Mouse (Mus musculus) inflammation-experienced regulatory T-cells, adult 6 months (primary cell): ENCODE data around the gene Cdc14b. TPM values are rescaled to one million over a fixed set of nuclear protein-coding genes. Genes with fewer than 3 reads are reported as not detected.
"Not testable (repeated sequence)": the region's sequence is repeated elsewhere in the genome, so short reads cannot be mapped to it uniquely, and the experiment has no call there.

Experiments
- ATAC-seq: one replicate; pipeline ENCODE4 v1.8.0; 2017
- polyA plus RNA-seq, 3 experiments: library from polyadenylated mRNA; unstranded; fragments of 100-300 nt; shearing (Covaris generic); gene quantifications; one replicate each; pipeline ENCODE4 v1.2.1; 2017

The Cdc14b gene
- polyA plus RNA-seq, 3 experiments from 2014 or later: 6.5 to 14.2 (median 9.1) TPM

- peak; percentile 47 for ATAC-seq
Observed at GRCm38 (mm10) chr13:64273891-64274844, 922 bp downstream of the Cdc14b start.

- ATAC-seq: no peak
Observed at GRCm38 (mm10) chr13:64273352-64273751, 1.7 kb downstream of the Cdc14b start.

- ATAC-seq: no peak
Observed at GRCm38 (mm10) chr13:64268384-64268783, 6.7 kb downstream of the Cdc14b start.

DNA sequence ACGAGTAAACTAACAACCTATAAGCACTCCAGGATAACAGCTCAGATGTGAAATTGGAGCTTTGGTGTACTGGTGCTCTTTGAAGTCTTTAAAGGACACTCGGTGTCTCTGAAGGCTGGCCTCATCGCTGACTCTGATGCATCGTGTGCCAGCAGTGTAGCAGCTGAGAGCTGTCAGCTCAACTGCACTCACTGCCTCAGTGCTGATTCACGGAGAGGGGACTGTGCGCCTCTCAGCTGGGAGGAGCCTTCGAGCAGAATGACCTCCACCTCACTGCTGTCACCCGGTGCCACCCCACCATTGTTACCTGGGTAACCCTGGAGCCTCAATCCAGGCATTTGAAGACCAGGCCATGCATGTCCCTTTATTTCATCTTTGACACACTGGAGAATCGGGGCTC lies 7.9 kb downstream of the Cdc14b start:
- ATAC-seq: no peak

DNA sequence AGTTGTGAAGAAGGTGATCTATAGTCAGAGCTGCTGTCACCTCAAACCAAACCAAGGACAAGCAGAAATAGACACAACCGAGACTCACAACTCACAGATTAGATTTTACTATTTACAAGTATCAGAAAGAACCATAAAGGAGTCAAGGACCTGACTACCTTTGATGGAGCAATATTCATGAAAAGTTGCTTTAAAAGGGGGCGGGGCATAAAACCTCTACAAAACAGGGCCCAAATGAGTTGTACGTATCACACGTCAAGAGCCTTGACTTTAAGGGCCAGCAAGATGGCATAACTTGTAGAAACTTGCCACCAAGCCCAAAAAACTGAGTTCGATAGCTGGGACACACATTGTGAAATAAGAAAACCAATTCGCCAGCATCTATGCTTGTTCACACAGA lies 10.5 kb downstream of the Cdc14b start:
- no peak for ATAC-seq

- ATAC-seq: no peak
Observed at GRCm38 (mm10) chr13:64259903-64260302, 15.2 kb downstream of the Cdc14b start.

GRCm38 (mm10) chr13:64258516-64258821 lies 16.6 kb downstream of the Cdc14b start:
- no peak for ATAC-seq

DNA sequence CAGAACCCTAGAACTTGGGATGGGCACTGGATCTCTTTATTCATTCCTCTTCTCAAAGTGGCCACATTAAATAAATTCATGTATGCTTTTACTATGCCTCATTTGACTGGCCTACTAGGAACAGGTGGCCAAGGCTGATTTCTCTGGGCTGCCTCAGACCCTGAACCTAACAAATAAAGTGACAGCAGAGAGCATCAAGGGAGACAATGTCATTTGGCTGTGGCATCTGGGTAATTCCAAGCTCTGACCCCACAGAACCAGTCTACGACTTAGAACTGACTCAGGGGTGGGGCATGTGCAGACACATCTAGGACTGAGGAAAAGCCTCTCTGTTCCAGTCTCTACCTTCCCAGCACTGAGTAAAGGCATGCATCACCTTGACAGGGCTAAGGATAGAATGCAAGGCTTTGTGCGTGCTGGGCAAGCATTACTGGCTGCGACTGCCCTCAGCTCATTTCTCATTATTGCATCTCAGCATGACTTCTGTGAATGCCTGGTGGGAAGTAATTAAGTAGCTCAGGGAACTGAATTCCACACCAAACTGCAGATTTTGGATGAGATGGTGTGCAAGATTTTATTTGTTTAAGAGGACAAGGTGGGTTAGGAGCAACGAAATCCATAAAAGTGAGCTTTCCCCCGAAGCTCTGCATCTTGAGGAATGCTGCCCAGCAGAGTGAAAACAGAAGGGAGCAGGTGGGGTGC lies 17.1 kb downstream of the Cdc14b start:
- no peak for ATAC-seq

DNA sequence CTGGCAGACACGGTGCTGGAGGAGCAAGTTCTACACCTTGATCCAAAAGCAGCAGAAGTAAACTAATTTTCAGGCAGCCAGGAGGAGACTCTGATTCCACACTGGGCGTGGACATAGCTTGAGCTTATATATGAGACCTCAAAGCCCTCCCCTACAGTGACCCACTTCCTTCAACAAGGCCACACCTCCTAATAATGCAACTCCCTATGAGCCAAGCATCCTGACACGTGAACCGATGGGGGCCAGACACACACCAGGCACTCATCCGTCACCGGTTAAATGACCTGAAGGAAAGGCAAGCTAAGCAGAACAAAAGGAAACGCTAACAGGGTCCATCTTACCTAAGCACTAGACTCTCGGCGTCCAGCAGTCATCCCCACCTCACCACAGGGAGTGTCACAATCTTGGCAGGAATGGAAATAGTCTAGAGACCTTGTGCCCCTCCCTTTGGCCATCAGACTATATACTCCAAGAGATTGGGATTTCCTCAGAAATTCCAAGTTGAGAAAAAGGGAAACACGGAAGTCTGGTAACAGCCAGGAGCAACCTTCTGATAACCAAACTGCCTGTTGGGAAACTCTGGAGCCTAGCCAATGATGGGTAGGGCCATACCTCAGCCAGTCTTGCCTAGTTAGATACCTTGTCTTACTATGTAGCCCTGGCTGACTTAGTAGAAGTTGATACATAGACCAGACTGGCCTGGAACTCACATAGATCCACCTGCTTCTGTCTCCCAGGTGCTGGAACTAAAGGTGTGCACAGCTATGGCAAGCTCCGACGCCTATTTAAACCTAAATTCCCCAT lies 17.9 kb downstream of the Cdc14b start:
- ATAC-seq: no peak

DNA sequence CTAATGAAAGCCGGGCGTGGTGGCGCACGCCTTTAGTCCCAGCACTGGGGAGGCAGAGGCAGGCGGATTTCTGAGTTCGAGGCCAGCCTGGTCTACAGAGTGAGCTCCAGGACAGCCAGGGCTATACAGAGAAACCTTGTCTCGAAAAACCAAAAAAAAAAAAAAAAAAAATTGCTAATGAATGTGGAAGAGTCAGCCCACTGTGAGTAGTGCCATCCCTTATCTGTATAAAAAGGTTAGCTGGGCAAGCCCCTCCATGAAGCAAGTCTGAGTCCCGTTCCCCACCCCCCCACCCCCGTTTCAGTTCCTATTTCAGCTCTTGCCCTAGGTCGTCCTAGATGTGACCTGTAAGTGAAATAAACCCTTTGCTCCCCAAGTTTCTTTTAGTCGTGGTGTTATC lies 20.9 kb downstream of the Cdc14b start:
- ATAC-seq: not testable (repeated sequence)

GRCm38 (mm10) chr13:64253697-64254096 lies 21.4 kb downstream of the Cdc14b start:
- ATAC-seq: no peak

DNA sequence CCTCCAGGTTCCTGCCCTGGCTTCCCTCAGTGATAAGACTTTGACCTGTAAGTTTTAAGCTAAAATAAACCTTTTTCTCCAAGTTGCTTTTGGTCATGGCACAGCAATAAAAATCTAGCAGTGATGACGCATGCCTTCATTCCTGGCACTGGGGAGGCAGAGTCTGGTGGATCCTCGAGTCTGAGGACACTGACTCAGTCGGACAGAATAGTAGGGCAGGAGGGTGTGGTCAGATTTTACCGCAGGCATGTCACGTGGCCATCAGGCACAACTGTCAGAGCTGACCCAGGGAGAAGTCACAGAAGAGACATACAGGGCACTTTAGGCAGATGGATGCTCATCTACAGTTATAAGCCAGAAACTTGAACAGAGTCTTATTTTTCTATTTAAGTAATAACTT lies 22.9 kb downstream of the Cdc14b start:
- no peak for ATAC-seq

DNA sequence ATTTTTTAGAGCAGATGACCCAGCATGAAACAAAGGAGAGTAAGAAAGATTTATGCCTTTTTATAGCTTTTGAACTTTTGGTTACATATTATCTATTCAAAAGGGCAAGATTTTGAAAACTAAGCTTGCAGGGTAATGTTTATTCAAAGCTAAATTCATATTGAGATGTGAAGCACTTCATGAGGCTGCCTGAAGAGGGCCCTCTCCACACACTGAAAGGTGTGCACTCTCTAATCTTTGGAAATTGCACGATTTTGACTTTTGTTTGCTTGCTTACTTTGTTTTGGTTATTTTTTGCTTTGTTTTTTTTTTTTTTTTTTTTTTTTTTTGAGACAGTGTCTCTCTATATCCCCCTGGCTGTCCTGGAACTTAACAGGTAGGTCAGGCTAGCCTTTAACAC lies 24.7 kb downstream of the Cdc14b start:
- peak; percentile 36 for ATAC-seq

DNA sequence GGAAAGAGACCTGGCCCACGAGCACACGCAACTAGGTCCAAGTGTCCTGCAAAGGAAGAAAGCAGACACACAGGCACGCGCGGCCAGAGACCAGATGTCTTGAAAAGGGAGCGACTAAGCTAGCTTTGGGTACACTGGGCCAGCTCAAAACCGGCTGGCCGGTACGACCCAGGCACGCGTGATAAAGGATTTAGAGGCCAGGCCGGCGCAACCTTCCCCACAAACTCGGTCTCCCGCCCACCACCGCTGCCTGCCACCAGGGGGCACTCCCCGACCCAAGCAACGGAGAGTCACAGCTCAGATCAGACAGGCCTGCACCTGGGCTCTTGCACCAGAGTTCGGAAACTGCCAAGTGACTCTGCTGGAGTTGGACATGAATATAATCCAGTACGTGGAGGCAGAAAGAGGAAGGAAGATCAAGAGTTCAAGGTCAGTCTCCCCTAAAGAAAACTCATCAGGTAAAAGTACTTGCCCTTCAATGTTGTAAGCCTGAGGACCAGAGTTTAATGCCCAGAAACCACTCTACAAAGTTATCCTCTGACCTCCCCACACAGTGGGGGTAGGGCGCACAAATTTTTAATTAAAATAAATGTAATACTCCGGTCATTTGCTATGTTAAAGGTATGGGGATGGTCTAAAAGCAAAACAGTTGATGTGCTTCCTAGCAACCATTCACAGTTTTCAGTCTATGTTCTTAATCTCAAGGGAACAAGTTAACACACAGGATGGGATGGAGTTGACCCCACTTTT lies 26.1 kb downstream of the Cdc14b start:
- peak; percentile 88 for ATAC-seq

DNA sequence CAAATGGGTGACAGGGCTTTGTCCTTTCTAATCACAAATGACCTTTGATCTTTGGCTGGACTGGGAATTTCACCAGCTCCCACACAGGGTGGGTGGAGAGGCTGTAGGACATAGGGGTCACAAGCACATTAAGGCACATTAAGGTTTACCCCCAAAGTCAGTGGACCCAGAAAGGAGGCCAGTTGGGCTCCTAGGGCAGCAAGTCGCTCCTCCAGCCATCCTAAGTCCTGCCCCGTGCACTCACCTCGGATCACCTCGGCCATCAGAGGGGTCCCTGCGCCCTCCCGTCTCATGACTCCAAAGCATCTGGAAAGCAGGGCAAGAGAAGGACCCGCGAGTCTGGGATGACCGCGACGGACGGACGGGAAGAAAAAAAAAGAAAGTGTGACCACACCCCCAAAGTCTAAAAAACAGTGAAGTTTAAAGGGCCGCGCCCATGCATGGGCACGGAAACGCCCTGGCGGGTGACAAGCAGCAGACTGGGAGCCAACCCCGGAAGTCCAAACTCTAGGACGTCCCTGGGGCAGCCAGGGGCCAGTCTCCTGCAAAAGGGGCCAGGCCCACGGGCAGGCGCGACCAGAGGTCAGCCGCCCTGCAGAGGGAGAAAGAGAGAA lies 26.8 kb downstream of the Cdc14b start:
- ATAC-seq: peak; percentile 91

DNA sequence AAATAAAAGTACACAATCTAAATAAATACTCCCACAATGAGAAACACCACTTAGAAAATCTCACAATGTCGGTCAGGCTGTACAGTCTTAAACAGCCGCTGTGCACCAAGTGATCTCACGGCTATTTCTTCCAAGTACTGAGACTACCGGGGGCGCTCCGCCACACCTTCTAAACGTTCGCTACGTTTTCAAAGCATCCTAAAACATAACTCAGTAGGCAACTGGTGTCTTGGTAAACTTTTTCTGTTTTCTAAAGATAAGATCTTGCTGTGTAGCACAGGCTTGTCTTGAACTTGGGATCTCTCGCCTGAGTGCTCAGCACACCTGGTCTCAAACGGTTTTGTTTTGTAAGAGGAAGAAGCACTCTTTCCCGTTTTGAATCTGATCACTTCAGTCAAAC lies 29.0 kb downstream of the Cdc14b start:
- no peak for ATAC-seq

DNA sequence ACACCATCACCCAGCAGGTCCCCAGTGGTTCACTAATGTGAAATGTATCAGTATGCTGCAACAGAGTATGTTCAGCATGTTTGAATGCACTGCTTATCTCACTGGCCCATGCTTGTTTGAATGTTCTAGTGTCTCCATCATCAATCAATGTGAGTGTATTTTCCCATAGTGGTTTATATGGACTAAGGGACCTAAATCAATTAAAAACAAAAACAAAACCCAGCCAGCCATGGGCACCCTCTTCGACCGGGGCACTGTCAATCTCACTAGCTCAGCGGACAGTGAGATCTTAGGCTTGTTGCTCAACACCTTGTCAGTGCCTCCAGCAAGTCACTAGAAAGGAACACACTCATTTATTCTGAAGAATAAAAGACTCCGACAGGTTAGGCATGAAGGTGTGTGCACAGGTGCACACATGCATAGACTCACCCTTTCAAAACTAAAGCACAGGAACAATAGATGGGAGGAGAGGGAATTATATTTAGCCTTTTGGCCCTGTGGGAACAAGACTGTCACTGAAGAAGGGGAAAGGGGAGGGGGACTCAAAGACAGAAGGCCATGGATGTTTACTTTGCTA lies 30.3 kb downstream of the Cdc14b start:
- ATAC-seq: no peak

- no peak for ATAC-seq
Observed at GRCm38 (mm10) chr13:64242721-64243120, 32.4 kb downstream of the Cdc14b start.

DNA sequence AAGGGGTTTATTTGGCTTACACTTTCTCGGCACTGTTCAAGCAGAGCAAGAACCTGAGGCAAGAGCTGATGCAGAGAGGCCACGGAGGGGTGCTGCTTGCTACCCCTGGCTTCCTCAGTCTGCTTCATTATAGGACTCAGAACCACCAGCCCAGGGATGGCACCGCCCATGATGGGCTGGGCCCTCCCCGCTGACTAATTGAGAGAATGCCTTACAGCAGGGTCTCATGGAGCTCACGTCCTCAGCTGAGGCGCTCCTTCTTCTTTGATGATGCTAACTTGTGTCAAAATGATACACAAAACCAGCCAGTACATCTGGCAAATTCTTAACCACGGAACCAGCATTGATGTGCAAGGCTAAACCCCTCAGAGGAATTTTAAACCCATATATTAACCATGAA lies 34.5 kb downstream of the Cdc14b start:
- ATAC-seq: peak; percentile 67

- ATAC-seq: no peak
Observed at GRCm38 (mm10) chr13:64237681-64238157, 37.4 kb downstream of the Cdc14b start.

- no peak for ATAC-seq
Observed at GRCm38 (mm10) chr13:64237000-64237680, 38.0 kb downstream of the Cdc14b start.
